Mouse (Mus musculus) lung, postnatal 0 days (tissue): ENCODE measurements at regions not wholly inside any gene's neighbourhood (a gene's known extent, or its start where the extent isn't known, plus 50 kb on each side); places are given as distances from the start of the nearest gene placed in this dataset.
A peak's percentile ranks its signal among the peaks of the same experiment; 100 is the strongest.

Experiments used
- ATAC-seq: fragments of 200-750 bp; cut with Nextera tagmentation; 2 replicates; pipeline ENCODE4 v1.8.0; 2017; ENCODE audit warnings: moderate library complexity
- DNase-seq: peaks from one replicate; pipeline ENCODE4 v3.0.0-alpha.2; 2016; ENCODE audit warnings: low spot score
- H3K27ac ChIP-seq: fragments of 300-500 bp; sonication (generic); 2 replicates; pipeline ENCODE4 v1.5.1; 2014; ENCODE audit warnings: antibody characterized with exemption, mild to moderate bottlenecking, low read length, mixed read lengths
- H3K27me3 ChIP-seq: fragments of 300-500 bp; sonication (generic); replicated peaks from 2 replicates; pipeline ENCODE4 v1.6.1; 2014; ENCODE audit warnings: low read length, mixed read lengths; ENCODE audit not compliant: insufficient read depth
- H3K36me3 ChIP-seq: fragments of 300-500 bp; sonication (generic); 2 replicates; pipeline ENCODE4 v1.6.1; 2014; ENCODE audit warnings: low read length, mixed read lengths; ENCODE audit not compliant: insufficient read depth
- H3K4me1 ChIP-seq: fragments of 300-500 bp; sonication (generic); 2 replicates; pipeline ENCODE4 v1.6.1; 2014; ENCODE audit warnings: antibody characterized with exemption, low read depth, low read length, mixed read lengths; ENCODE audit not compliant: insufficient read depth
- H3K4me2 ChIP-seq: fragments of 300-500 bp; sonication (generic); replicated peaks from 2 replicates; pipeline ENCODE4 v1.6.1; 2014; ENCODE audit warnings: low read depth, mild to moderate bottlenecking, low read length, moderate library complexity, mixed read lengths
- H3K4me3 ChIP-seq: fragments of 300-500 bp; sonication (generic); 2 replicates; pipeline ENCODE4 v1.5.1; 2014; ENCODE audit warnings: low read depth, low read length
- H3K9ac ChIP-seq: fragments of 300-500 bp; sonication (generic); replicated peaks from 2 replicates; pipeline ENCODE4 v1.6.1; 2014; ENCODE audit warnings: low read depth, mild to moderate bottlenecking
- H3K9me3 ChIP-seq: fragments of 300-500 bp; sonication (generic); 2 replicates; pipeline ENCODE4 v1.6.1; 2016; ENCODE audit warnings: low read length, mixed read lengths
- CTCF ChIP-seq: IDR thresholded peaks from 2 replicates; pipeline ENCODE4 v1.5.1; 2016; ENCODE audit warnings: antibody characterized with exemption, mild to moderate bottlenecking
- EP300 ChIP-seq: IDR thresholded peaks from 2 replicates; pipeline ENCODE4 v1.6.1; 2016; ENCODE audit warnings: antibody characterized with exemption, mild to moderate bottlenecking, control low read depth
- WGBS: fragments of 180-500 bp; shearing (Covaris S2); extraction: QIAGEN DNeasy Blood & Tissue Kit; methylation state at CpG from one replicate; pipeline ENCODE4 v1.1.7; 2014; 5-methylcytosine and 5-hydroxymethylcytosine counted together

DNA sequence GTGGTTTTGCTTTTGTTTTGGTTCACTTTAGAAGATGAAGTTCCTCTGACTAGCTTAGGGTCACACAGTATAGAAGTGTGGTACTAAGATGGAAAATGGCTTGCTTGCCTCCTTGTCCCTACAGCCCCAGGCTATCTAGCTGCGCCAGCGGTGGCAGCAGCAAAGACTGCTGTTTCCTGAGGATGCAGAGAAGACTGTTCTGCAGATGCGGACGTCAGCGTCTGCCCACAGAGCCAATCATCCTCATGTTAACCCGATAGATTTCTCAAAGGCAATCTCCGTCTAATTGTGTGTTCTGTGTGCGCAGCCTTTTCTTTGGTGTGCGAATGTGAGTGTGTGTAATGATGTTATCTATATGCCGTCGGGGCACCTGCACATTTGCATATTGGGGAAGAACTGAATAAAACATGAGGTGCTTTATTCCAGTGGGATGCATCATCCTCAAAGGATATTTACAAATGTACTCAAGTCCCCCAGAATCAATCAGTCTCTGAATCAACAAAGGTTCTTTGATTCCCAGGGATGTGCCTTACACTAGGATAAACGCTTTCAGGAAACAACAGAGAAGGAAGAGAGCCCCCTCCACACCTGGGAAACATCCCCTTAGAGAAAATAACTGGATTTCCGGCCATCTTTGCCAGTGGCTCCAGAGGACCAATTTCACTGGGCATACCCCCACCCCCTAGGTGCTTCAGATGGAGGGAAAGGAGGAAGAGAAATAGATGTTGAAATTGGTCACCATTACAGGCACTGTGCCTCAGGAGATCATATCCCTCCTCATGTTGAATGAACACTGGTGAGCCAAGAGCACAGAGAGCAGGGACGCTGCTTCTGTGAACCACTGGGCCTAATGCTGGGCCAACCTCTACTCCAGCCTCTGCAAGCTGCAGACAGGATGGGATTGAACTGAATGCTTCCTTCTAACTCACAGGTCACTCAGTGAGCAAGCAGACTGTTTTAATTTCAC is 409.7 kb upstream of the Plxna2 start:
- ATAC-seq (no peak), DNase-seq (no peak)
- H3K9ac ChIP-seq = no peak overlapping the region
- TF ChIP-seq EP300 (no peak), CTCF (no peak)
- H3K4me3 ChIP-seq = no peak overlapping the region
- no peaks in the 10 kb centered on the region for H3K36me3 ChIP-seq
- H3K9me3 ChIP-seq = no peaks in the 10 kb centered on the region
- H3K27ac ChIP-seq = no peak overlapping the region
- WGBS = 56% methylated on average over 14 of the region's 14 CpGs
- no peaks in the 10 kb centered on the region for H3K4me1 ChIP-seq
- H3K27me3 ChIP-seq = no peaks in the 10 kb centered on the region
- no peak overlapping the region for H3K4me2 ChIP-seq

DNA sequence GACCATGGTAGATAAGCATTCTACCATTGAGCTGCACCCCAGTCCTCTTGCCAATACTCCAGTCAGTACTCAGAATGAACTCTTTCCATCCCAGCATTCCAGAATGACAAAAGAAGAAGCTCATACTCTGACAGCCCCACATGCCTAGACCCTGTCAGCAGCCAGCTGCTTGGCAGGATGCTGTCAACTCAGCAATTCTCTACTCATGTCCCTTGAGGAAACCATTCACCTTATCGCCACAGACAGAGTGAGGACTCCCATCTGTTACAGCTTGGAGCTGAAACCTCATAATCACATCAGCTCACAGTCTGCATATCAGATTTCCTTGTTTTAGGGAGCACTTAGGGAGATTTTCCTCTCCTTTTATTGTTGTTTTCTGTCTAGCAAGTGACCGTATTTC is 420.5 kb upstream of the Plxna2 start:
- ATAC-seq (peak; percentile 71), DNase-seq (peak; percentile 39)
- WGBS = 53% methylated on average over 2 of the region's 2 CpGs
- TF ChIP-seq CTCF (no peak), EP300 (no peak)
- no peaks in the 10 kb centered on the region for H3K4me1 ChIP-seq
- H3K9me3 ChIP-seq = no peaks in the 10 kb centered on the region
- H3K27me3 ChIP-seq = no peaks in the 10 kb centered on the region
- no peak overlapping the region for H3K4me3 ChIP-seq
- no peaks in the 10 kb centered on the region for H3K36me3 ChIP-seq
- no peak overlapping the region for H3K27ac ChIP-seq
- no peak overlapping the region for H3K4me2 ChIP-seq
- H3K9ac ChIP-seq = no peak overlapping the region

DNA sequence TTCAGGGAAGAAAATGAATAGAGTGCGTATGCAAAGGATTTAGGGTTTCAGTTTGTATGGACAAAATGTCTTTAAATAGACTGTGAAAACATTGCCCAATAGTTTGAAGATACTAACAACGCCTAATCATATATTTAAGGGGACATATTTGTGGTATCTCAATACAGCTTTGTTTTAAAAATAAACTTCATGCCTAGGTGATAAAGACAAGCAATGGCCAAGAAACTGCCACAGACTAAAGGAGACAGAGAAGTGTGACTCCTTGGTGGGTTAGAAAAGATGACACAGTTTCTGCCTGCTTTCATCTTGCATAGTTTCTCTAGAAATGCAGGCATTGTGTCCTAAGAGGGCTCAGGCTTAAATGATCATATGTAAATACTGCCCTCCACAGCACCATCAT is 435.7 kb upstream of the Plxna2 start:
- H3K4me3 ChIP-seq = no peak overlapping the region
- 56% methylated on average over 2 of the region's 2 CpGs for WGBS
- H3K4me1 ChIP-seq = no peaks in the 10 kb centered on the region
- TF ChIP-seq CTCF (no peak), EP300 (no peak)
- no peaks in the 10 kb centered on the region for H3K27me3 ChIP-seq
- H3K9me3 ChIP-seq = no peaks in the 10 kb centered on the region
- DNase-seq (peak; percentile 33), ATAC-seq (peak; percentile 21; the same call in 1 of the 2 replicates)
- H3K9ac ChIP-seq = no peak overlapping the region
- H3K4me2 ChIP-seq = no peak overlapping the region
- H3K27ac ChIP-seq = no peak overlapping the region
- no peaks in the 10 kb centered on the region for H3K36me3 ChIP-seq

DNA sequence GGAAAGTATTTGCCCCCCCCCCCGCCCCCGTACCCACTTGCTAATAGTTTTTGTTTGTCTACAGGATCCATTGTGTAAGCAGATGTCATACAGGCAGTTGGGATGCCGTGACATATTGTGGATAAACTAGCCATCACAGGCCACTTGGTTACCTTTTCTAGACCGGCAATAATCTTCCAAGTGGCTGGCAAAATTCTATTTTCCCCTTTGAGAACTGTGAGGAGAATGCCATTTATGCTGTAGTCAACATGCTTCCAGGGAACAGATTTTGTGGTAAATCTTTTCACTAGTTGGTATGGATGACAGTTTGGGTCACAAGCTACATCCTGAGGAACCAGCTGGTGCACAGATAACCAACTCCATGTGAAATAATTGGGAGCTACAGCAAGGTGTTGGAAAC is 456.5 kb upstream of the Plxna2 start:
- WGBS = 70% methylated on average over 4 of the region's 4 CpGs
- ATAC-seq (no peak), DNase-seq (no peak)
- H3K4me2 ChIP-seq = no peak overlapping the region
- no peak overlapping the region for H3K9ac ChIP-seq
- H3K36me3 ChIP-seq = no peaks in the 10 kb centered on the region
- no peak overlapping the region for H3K4me3 ChIP-seq
- H3K27me3 ChIP-seq = no peaks in the 10 kb centered on the region
- no peaks in the 10 kb centered on the region for H3K4me1 ChIP-seq
- no peak overlapping the region for H3K27ac ChIP-seq
- TF ChIP-seq EP300 (no peak), CTCF (no peak)
- no peaks in the 10 kb centered on the region for H3K9me3 ChIP-seq

DNA sequence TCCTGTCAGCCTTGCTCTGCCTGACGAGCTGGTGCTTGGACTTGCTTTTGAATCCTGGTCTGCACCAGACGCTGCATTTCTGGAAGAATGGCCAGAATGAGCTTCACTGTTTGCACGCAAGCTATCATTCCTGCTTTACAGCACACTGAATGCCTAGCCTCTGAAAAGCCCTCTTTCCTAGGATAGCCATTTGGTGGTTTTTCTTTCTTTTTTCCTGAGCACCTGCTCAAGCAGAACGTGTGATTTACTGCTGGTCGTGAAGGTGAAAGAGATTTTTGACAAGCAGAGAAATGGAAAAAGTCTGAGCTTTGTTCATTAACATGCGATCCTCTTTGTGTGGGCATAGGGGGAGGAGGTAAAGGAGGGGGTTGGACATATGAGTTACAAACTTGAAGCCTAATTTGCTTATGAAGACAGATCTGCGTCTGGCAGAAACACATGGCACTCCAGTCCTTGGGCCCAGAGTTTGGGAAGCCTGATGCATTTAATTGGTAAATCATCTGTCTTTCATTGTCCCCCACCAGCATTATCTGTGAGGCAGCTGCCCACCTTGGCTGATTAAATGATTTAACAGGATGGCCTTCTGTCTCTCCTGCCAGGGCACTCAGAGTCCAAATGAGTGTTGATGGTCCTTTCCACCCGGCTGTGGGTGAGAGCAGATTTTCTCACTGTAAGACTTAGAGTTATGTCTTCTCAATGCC is 457.1 kb upstream of the Plxna2 start:
- no peak overlapping the region for H3K9ac ChIP-seq
- no peaks in the 10 kb centered on the region for H3K9me3 ChIP-seq
- no peak for ATAC-seq
- TF ChIP-seq EP300 (no peak), CTCF (no peak)
- H3K27ac ChIP-seq = no peak overlapping the region
- no peak overlapping the region for H3K4me2 ChIP-seq
- DNase-seq = no peak
- H3K27me3 ChIP-seq = no peaks in the 10 kb centered on the region
- 68% methylated on average over 8 of the region's 8 CpGs for WGBS
- H3K36me3 ChIP-seq = no peaks in the 10 kb centered on the region
- no peak overlapping the region for H3K4me3 ChIP-seq
- H3K4me1 ChIP-seq = no peaks in the 10 kb centered on the region

DNA sequence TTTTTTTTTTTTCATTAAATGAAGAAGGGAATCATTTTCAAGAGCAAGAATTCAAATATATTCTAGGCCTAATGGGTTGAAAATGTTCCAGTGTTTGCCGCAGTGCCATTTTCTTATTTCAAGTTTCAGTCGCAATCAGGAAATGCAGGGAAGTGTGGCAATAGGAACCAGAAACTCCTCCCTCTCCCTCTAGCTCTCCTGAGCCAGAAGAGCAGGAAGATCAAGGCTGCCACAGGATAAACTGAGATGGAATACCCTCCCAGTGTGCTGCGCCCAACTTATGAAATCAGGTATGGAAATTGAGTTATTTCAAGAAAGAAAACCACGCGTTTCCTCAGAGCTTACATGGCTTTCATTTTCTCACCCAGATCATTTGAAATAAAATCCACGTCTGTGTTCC is 460.8 kb upstream of the Plxna2 start:
- Histone ChIP-seq H3K9ac (no peak overlapping the region), H3K9me3 (no peaks in the 10 kb centered on the region), H3K4me3 (no peak overlapping the region), H3K4me2 (no peak overlapping the region), H3K27me3 (no peaks in the 10 kb centered on the region), H3K36me3 (no peaks in the 10 kb centered on the region), H3K27ac (no peak overlapping the region), H3K4me1 (no peaks in the 10 kb centered on the region)
- TF ChIP-seq EP300 (no peak), CTCF (no peak)
- no peak for ATAC-seq
- WGBS = 86% methylated on average over 6 of the region's 6 CpGs
- no peak for DNase-seq
